Mouse (Mus musculus) Muller cell, postnatal 12 days (primary cell): ENCODE measurements around the gene Tdgf1.

Experiments used
- DNase-seq: peaks from one replicate; pipeline ENCODE4 v3.0.0-alpha.2; 2015; ENCODE audit errors: inconsistent ontology term

Tdgf1 gene

GRCm38 (mm10) chr9:110945926-110946325, at the start of gene Tdgf1:
Gene Tdgf1, minus strand, starts transcription at chr9:110946158.
- no peak for DNase-seq

GRCm38 (mm10) chr9:110994716-110995172, 48.8 kb upstream of the Tdgf1 start:
- peak; percentile 68 for DNase-seq

DNA sequence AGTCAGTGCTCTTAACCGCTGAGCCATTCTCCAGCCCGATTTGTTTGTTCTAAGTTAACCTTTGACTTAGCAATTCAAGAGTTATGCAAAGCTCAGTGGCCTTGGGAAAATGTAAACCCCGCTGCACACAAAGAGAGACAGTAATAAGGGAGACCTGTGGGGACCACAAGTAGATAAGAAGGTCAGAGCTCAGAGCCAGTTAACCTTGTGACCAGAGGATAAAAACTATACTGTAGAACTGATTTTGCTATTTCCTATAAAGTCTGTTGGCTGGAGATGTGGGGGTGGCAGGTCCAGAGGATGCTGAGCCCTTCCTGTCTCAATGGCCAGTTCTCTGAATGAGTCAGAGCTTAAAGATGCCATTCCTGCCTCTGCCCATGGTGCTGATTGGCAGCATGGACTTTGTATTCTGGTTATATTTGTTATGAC, 47.3 kb upstream of the Tdgf1 start:
- peak; percentile 51 for DNase-seq

DNA sequence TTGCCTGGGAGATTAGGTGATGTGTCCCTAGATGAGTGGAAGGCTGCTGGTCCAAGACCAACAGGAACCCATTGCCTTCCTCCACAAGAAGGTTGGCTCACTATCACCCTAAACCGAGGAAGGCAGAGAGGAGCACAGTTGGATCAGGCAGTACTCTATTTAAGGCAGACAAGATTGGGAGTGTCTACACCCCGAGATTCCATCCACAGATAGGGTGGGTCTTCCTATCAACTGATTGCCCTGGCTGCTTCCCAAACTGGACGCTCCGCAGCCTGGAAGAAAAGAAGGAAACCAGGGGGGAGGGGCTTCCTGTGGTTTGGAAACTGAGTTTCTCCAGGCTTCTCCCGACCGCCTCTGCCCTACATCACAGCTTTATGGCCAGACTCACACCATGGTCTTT, 44.2 kb upstream of the Tdgf1 start, which contains the start of gene Rtp3:
Gene Rtp3, minus strand, starts transcription at position 380 of the 400 bp plus-strand sequence.
- DNase-seq = no peak

GRCm38 (mm10) chr9:110989543-110989942, 43.6 kb upstream of the Tdgf1 start:
- no peak for DNase-seq

GRCm38 (mm10) chr9:110989141-110989540, 43.2 kb upstream of the Tdgf1 start:
- DNase-seq = no peak

DNA sequence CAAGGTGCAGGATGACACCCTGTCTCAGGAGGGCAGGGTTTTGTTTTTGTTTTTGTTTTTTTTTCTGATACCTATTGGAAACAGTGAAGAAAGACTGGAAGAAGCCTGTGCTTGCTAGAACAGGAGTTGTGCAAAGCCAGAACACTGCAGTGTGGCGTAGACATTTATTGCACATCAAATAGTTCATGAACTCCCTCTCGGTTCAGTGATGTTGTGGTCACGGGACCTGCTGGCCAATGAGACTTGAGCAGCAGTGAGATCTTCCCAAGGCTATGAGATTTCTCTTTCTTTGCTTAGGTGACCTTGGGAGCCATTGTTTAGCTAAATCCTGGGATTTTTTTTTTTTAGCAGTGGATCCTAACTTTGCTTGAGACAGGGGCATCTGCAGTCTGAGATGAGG, 42.1 kb upstream of the Tdgf1 start:
- DNase-seq = no peak

DNA sequence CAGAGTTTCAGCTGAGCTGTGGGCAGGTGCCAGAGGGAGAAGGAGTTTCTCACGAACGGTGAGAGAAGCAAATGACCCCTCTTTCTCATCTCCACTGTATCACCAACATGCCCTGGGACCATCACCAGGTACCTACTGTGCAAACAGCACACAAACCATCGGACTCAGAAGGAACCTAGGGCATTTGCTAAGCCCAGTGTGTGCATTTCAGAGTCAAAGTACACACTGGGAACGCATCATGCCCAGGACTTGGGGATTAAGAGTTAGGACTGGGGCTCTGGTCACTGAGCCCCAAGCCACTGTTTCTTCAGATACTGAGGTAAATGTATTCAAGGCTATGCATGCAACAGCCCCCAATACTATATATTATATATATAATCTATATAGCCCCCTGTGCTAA, 41.4 kb upstream of the Tdgf1 start:
- DNase-seq = no peak

DNA sequence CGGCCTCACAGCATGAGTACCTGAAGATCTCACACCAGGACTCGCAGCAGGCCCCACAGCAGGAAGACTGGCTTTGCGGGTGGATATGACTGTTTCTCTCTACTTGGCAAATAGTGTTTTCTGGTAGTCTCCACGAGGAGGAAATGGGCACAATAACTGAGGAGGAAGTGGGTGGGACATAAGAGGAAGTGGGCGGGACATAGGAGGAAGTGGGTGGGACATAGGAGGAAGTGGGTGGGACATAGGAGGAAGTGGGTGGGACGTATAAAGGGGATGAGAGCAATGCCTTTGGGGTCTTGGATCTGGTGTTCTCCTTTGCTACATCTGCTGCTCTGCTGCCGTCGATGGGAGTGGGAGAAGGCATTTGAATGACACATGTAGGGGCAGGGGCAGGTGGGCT, 40.0 kb upstream of the Tdgf1 start:
- DNase-seq = no peak

- DNase-seq = no peak
Measured at GRCm38 (mm10) chr9:110985541-110985940, 39.6 kb upstream of the Tdgf1 start.

DNA sequence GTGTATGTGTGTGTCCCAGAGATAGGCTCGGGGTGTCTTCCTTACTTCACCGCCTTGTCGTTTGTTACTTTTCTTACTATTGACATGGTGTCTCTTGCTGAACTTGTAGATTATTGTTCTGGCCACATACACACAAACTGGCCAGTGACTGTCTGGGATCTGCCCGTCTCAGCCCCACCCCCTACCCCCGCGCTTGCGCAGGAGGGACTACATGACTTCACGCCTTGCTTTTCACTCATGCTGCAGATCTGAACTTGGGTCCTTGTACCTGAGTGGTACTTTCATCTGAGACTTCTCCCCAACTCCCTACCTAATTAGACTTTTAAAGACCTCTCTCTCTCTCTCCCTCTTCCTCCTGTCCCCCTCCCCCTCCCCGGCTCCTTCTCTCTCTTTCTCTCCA, 38.1 kb upstream of the Tdgf1 start:
- DNase-seq = no peak

- DNase-seq = no peak
Measured at GRCm38 (mm10) chr9:110982351-110982750, 36.4 kb upstream of the Tdgf1 start.

GRCm38 (mm10) chr9:110979411-110979810, 33.5 kb upstream of the Tdgf1 start:
- DNase-seq = no peak

- DNase-seq = no peak
Measured at GRCm38 (mm10) chr9:110965910-110966231, 19.9 kb upstream of the Tdgf1 start.

DNA sequence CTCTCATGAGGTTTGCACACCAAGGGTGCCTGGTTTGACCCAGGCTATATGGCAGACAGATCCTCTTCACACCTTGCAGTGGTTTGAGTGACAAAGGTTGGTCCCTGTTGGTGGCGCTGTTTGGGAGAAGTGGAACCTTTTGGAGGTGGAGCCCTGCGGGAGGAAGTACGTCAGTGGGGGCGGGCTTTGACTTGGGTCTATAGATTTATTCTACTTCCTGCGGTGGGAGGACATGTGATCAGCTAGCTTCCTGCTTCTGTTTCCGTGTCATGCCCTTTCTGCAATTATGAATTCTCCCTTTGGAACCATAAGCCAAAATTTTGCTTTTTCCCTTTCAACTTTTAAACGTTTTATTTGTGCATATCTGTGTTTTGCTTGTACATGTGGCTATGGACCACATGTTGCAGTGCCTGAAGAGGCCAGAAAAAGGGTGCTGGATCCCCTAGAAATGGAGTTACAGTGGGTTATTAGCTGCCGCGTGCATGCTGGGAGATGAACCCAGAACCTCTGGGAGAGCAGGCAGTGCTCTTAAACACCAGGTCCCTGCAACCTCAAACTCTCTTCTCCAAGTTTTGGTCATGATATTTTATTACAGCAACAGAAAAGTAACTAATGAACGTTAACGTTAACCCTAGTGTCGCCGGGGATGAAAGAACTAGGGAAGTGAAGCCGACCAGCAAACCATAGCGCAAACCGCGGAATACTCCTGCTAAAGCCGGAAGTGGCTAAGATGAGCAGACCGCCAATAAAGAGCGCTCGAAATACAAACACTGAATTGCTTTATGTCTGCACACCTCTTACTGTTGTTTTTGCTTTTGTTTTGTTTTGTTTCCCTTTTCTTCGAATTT, 19.3 kb upstream of the Tdgf1 start:
- no peak for DNase-seq

- no peak for DNase-seq
Measured at GRCm38 (mm10) chr9:110963566-110964115, 17.7 kb upstream of the Tdgf1 start.

DNA sequence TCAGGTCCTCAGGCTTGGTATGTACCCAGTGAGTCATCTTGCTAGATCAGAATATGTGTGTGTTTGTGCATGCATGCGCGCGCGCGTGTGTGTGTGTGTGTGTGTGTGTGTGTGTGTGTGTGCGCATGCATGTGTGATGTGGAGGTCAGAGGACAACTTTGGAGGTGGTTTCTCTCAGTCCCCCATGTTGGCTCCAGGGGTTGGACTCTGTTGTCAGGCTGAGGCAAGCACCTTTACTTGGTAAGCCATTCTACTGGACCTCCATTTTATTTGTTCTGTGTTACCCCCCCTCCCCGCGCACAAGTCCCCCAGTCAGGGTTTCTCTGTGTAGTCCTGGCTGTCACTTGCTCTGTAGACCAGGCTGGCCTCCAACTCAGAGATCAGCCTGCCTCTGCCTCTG, 15.4 kb upstream of the Tdgf1 start:
- DNase-seq = no peak

GRCm38 (mm10) chr9:110960230-110961149, 14.5 kb upstream of the Tdgf1 start:
- no peak for DNase-seq

GRCm38 (mm10) chr9:110959669-110960068, 13.7 kb upstream of the Tdgf1 start:
- DNase-seq = no peak

GRCm38 (mm10) chr9:110955962-110956361, 10.0 kb upstream of the Tdgf1 start:
- DNase-seq = no peak

DNA sequence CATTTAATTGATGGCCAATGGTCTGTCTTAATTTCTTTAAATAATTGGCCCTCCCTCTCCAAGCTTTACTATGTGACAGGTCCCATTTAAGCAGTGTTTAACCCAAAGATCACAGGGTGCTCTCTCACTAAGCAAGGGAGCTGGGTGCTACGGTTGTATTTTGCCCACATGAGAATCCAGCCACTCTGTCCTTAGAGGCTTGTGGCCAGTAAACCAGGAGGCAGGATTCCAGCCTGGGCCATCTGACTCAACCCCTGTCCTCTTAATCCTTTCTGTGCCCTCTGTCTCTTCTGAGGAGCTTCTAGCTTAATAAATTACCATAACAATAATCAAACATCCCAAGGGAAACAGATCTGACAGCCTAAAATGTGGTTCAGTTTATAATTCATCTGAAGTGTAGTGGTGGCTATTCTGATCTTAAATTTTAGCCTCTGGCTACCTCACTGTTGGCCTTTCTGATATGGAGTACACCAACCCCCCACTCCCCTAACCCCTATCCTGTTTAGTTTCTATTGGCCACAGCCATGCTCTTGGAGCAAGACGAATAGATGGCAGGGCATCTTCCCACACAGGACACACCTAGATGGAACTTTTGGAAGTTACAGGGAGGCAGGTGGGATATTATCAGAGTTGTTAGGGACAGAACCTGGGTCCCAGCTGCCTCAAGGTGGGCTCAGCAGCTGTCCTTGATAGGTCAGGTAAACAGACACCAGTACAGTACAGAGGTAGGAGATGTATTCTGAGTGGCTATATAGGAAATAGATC, 8.9 kb upstream of the Tdgf1 start:
- DNase-seq = no peak
